Mouse (Mus musculus) embryonic fibroblast, embryonic 13.5 days (primary cell): ENCODE measurements around the gene Picalm. TPM values are rescaled to one million over a fixed set of nuclear protein-coding genes. Genes with fewer than 3 reads are reported as not detected.
A peak's percentile ranks its signal among the peaks of the same experiment; 100 is the strongest.

ENCODE experiments used
- H3K27ac ChIP-seq: 2 replicates; pipeline ENCODE4 v1.5.1; 2012; ENCODE audit warnings: low read length, control low read depth, inconsistent platforms; ENCODE audit not compliant: insufficient read depth
- H3K4me1 ChIP-seq: 2 replicates; pipeline ENCODE4 v1.6.1; 2011; ENCODE audit warnings: low read length; ENCODE audit not compliant: control insufficient read depth, insufficient read depth
- H3K4me3 ChIP-seq: 2 replicates; pipeline ENCODE4 v1.5.1; 2011; ENCODE audit warnings: mild to moderate bottlenecking, control low read depth, low read length; ENCODE audit not compliant: insufficient read depth
- CTCF ChIP-seq: IDR thresholded peaks from 2 replicates; pipeline ENCODE4 v1.5.1; 2011; ENCODE audit warnings: mild to moderate bottlenecking, control low read depth, low read length, moderate library complexity, borderline replicate concordance; ENCODE audit not compliant: insufficient read depth
- POLR2A ChIP-seq: IDR thresholded peaks from 2 replicates; pipeline ENCODE4 v1.6.1; 2011; ENCODE audit warnings: low read depth, mild to moderate bottlenecking, control low read depth, low read length, moderate library complexity
- polyA plus RNA-seq: library from polyadenylated mRNA; stranded (reverse); fragments of >200 nt; gene quantifications from 2 replicates; pipeline ENCODE4 v1.2.4, GENCODE M21; 2011; ENCODE audit warnings: low read depth; ENCODE audit not compliant: missing spikeins, insufficient read length

Picalm gene
- polyA plus RNA-seq, result 615 and 683 TPM in 2 replicates

DNA sequence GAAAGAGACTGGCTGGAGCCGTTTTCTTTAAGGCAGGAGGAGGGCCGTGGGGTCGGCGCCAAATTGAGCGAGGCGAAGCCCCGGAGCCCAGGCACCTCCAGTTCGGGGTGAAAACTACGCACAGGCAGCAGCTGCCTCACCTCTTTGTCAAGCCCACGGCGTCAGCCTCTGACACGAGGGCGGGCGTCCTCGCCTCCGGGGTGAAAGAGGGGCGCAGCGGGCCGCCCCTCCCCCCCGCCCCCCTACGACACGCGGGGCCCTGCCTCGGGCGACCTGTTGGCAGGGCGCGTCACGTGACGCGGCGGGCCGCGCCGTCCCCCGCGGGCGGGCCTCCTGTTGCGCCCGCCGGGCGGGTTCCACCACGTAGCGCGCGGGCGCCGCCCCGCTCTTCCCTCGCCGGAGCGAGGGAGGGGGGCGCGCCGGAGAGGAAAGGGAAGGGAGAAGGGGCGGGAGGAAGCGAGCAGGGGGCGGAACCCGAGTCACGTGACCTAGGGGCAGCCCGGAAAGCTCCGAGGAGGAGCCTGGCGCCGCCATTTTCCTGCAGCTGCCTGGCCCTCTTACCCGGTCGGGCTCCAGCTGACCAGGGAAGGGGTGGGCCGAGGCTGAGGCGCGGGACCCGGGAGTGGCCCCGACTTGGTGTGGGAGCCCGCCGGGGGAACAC, at the start of gene Picalm:
Picalm (plus strand) TSS at position 482 of the 661 bp plus-strand sequence.
- TF ChIP-seq POLR2A (peak; percentile 87), CTCF (no peak)
- Histone ChIP-seq H3K4me3 (peak within 1 kb of the TSS; percentile 89), H3K27ac (peak within 1 kb of the TSS; percentile 99), H3K4me1 (peaks cover 5% of the 10 kb centered on the region)

DNA sequence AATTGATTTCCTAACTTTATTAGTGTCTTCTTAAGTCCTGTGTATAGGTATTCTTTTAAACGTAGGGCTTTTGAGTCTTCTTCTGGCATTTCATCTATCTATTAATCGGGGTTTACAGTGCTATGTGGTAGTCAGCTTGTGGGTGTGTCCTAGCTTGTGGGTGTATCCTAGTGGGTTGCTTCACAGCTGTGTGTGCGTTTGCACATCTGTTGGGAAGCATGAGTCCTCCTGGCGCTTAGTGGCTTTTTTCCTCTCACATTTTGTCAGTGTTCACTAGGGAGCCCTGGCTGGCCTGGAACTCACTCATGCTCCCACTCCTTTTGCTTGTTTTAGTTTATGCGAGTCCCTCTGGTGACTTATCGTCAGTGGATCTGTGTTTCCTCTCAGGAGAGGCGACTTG, 46.2 kb upstream of the Picalm start:
- TF ChIP-seq CTCF (no peak), POLR2A (no peak)
- H3K4me3 ChIP-seq, result no peak overlapping the region
- H3K4me1 ChIP-seq, result peaks cover 4% of the 10 kb centered on the region; the same call in 1 of the 2 replicates
- H3K27ac ChIP-seq, result peak overlapping the region; percentile 82

DNA sequence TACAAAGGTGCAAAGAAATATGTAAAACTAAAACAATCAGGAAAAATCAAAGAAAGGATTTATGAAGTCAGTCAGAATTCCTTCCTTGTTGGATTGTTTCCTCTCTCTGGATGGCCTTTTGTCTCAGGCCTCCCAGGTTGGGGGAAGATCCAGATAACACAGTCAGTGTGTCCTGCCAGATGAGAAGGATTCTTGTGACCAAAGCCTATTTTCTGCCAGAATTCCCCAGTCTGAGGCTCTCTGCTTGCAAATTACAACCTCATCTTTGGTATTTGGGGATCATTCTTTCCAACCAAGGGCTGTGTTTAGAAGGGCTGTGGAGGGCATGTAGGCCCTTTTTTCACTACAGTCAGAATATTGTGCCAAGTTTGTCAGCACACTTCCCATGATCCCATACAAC, 45.5 kb upstream of the Picalm start:
- TF ChIP-seq CTCF (no peak), POLR2A (no peak)
- H3K27ac ChIP-seq, result peak overlapping the region; percentile 75

DNA sequence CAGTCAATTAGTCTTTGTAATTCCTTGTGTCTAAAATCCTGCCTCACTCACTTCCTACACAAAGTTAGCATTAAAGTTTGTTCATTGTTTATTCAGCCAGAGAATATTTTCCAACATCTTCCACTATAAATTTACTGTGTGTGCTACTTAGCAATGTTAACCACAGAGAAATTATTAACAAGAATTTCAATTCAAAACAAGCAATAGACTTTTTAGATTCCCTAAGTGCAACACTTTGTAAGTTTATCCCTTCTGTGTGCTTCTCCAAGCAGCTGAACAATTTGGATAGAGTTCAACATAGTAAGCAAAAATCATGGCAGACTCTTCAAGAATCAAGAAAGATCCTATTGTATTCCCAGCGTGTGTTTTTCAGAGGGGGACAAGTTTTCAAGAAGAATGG, 44.3 kb upstream of the Picalm start:
- 0 out of 2 replicates have a peak, but pooled peaks cover 7% of the 10 kb centered on the region for H3K4me1 ChIP-seq
- H3K4me3 ChIP-seq, result no peak overlapping the region
- peak overlapping the region; percentile 75 for H3K27ac ChIP-seq
- TF ChIP-seq POLR2A, result no peak
- no peak for TF ChIP-seq CTCF

More for the DNA sequence above, 45.5 kb upstream of the Picalm start:
- Histone ChIP-seq H3K4me1 (peaks cover 6% of the 10 kb centered on the region; the same call in 1 of the 2 replicates), H3K4me3 (no peak overlapping the region)

DNA sequence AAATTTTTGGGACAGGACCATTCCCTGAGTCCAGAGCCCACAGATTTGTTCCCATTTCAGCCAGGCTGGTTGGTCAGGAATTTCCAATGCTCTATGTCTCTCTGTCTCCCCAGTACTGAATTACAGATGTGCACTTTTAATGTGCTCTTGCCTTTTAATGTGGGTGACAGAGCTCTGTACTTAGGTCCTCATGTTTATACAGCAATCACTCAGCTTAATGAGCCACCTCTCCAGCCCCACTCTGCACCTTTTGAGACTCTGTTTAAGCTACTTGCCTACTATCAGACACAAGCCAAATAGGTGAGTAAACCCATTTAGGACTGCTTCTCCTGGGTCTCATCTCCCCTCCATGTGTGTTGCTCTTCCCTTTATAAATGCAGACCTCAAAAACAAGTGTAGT, 43.2 kb upstream of the Picalm start:
- 0 out of 2 replicates have a peak, but pooled peaks cover 7% of the 10 kb centered on the region for H3K4me1 ChIP-seq
- no peak overlapping the region for H3K4me3 ChIP-seq
- H3K27ac ChIP-seq, result no peak overlapping the region
- no peak for TF ChIP-seq POLR2A
- TF ChIP-seq CTCF, result no peak

DNA sequence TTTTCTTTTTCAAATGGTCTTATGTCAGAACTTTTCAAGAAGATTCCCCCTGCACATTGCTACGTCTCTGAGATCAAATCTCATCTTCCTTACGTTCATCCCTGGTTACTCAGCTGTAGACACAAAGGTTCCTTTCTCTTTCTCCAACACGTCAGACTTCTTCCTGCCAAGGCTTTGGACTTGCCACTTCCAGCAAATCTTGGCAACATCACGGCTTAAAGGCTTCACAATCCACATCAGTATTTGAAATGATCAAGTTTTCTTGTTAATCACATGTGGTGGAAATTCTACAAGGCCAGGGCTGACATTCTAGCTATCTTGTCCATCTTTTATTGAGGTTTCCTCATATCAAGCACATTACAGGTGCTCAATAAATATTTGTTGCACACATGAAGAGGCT, 39.0 kb upstream of the Picalm start:
- no peak overlapping the region for H3K4me3 ChIP-seq
- H3K4me1 ChIP-seq, result peaks cover 6% of the 10 kb centered on the region; the same call in 1 of the 2 replicates
- H3K27ac ChIP-seq, result no peak overlapping the region
- TF ChIP-seq CTCF (no peak), POLR2A (no peak)

DNA sequence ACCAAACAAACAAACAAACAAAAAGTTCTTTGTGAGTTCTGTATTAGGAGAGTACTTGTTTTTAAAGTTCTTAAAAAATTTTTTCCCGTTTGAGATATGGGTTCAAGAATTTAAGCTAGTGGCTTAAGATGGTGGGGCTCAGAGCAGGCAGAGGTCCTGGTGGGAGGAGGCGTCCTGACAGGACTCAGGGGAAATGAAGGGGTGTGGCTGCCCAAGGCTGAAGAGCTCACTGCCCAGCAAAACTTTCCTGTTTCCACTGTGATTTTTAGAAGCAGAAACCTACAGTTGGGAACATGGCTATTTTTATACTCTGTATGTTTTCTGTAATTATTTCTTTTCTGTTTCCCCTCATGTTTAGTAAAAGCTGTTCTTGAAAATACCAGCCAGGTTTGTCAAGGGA, 38.3 kb upstream of the Picalm start:
- no peak overlapping the region for H3K4me3 ChIP-seq
- TF ChIP-seq CTCF, result no peak
- no peak for TF ChIP-seq POLR2A
- peaks cover 9% of the 10 kb centered on the region for H3K4me1 ChIP-seq
- no peak overlapping the region for H3K27ac ChIP-seq

DNA sequence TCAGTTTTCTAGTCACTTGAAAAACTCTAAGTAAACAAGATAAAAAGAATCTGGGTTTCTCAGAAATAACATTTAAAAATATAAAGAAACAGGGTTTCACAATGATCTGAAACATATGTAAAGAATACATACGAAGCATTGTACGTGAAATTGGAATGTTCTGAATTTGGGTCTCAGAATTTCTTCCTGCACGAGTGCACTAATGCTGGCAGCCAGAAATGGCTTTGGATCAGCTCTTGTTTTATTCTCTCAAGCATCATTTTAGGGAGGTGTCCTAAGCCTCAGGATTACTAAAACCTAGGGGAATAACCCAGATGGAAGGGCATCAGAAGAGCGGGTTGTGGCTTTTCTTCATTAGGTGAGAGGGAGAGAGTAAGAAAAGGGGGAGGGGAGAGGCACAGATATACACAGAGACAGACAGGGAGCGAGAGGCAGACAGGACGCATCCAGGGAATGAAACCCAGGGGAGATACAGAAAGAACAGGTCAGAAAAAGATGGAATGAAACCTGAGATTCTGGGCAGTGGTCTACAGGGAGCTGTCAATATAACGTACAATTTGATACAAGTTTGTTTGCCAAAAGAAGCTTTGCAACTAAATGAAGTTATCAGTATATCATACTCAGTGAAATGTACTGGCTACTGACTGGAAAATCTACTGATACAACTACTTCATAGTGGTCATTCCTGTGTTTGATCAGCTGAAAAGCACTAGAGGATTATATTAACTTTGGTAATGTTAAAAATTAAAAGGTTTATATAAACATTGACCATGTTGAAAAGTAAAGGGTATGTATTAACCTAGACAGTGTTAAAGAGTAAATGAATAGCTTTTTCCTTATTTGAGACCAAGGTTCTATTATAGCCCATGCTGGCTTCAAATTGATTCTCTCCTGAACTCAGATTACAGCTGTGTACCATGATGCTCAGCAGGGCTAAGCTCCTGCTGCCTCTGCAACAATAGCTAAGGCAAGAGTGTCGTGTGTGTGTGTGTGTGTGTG, 37.3 kb upstream of the Picalm start:
- Histone ChIP-seq H3K4me1 (peaks cover 14% of the 10 kb centered on the region), H3K27ac (no peak overlapping the region), H3K4me3 (no peak overlapping the region)
- TF ChIP-seq POLR2A (no peak), CTCF (no peak)

DNA sequence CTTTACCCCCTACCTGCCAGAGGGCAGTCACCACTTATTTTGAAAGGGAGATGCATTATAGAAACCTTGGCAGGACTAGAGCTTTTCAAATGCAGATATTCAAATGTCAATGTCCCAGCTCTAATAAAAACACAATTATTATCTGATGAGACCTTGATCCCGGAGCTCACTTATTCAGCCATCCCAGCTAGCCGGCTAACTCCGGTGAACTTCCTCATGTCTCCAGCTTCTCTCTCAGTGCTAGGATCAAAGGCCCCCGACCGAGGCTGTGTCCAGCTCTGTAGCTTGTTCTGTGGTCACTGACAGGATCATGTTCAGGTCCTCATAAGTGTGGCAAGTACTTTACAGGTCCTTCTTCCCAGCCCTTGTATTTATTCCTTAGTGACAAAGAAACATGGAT, 34.9 kb upstream of the Picalm start:
- H3K4me1 ChIP-seq, result peaks cover 11% of the 10 kb centered on the region

More for the DNA sequence above, 34.9 kb upstream of the Picalm start:
- Histone ChIP-seq H3K4me3 (no peak overlapping the region), H3K27ac (0 out of 2 replicates have a peak overlapping the region, but pooled peaks have one; percentile 6)
- TF ChIP-seq CTCF (no peak), POLR2A (no peak)
